Mouse (Mus musculus): ENCODE data around the gene Papss2.

DNA sequence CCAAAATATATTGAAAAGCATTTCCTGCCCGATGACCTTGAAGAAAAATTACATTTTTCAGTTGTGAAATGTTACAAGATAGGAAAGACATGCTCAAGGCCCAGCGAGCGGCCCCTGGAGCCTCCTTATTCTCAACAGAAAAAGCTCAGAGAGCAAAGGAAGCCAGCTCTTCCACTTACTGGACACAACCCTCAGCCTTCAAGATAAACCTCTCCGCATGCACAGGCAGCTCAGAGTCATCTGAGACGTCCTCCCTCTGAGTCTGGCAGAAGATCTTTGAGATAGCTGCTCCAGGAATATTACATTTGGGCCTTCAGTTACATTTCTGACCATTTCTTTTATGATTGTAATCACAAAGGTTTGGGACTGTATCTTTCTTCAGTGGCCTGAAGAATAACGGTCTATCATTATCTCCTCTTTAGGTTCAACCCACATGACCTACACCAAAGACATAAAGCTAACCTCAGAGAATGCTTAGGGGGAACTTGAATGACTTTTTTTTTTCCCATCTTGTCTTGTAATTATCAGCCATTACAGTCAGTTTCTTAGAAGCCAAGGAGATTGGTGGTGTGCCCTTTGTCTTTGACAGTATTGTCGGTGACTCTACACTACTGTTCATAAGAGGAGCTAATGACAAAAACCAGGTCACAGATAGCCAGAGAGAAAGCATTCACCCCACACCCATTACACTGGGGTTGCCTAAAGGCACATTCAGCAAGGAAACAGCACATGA lies 58.2 kb downstream of the Papss2 start:
- no peak for TF ChIP-seq POLR2A (IDR thresholded peaks at IDR 0.05; ENCODE audit: borderline replicate concordance, control insufficient read depth, low read depth, low read length)
- TF ChIP-seq CTCF (IDR thresholded peaks at IDR 0.05; ENCODE audit: control insufficient read depth, insufficient read depth, low read length): no peak

Data from bone marrow, adult 2 months (tissue).